Mouse (Mus musculus): ENCODE measurements around the gene Zfp609.
"Not testable (repeated sequence)": the region's sequence is repeated elsewhere in the genome, so short reads cannot be mapped to it uniquely, and the experiment has no call there.

Zfp609 gene

DNA sequence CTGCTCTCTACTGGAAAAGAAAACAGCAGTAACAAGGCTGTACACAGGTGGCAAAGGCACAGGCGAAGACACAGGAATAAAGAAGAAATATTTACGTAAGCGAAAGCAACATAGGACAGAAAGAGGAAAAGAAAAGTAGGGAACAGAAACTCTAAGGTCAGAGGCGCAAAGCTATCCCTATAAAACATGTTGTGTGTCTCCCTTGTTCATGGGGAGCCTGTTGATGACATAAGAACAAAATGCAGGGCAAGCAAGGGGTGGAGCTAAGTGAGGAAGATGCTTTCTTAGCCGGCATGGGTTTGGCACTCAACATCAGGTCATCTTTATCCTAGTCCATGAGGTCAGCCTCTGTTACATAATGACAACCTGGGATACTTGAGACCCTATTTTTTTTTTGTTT, 109.2 kb downstream of the Zfp609 start:
- no peak for DNase-seq (ENCODE audit: low read depth)

DNA sequence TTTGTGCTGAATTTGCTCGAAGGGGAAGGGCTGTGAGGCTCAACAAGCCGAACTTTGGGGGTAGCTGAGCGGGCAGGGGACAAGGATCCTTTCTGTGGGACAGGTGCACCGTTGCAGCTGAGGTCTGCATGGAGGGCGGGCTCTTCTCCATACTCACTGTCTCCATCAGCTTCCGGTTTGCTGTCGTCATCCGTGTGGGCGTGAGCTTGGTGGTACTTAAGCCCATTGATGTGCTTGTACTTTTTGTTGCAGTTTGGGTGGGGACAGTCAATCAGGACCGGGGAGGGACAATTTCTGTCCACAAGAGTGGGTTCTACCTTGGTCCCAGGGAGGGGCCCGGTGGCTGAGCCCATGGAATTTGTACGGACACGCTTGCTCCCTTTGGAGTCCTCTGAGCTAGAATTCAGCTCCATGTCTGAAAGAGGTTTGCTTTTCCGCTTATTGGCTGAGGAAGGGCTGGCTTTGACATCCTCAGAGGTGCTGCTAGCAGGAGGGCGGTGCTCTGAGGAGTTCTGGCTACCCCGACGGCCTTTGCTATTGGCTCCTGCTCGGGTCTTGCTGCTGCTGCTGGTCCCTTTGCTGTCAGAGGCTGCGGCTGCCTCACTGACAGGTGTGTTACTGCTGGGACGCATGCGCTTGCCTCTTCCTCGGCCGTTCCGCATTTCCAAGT, 123.3 kb downstream of the Zfp609 start:
- no peak for DNase-seq (ENCODE audit: low read depth)

DNA sequence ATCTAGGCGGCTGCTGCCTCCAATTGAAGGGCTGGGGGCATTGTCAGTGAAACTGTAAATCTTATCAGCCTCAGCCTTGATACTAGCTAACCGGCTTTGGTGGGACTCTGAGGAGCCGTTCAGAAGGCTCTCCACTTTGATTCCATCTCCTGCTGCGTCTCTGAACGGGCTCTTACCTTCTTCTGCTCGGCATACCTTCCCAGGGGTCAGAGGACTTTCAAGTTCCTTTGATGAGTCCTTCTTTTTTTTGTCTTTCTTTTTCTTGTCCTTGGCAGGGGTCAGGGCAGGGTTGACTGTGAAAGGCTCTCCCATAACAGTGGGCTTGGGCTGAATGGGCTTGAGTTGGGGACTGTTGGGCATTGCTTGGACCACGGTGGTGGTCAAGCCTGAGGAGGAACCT, 124.1 kb downstream of the Zfp609 start:
- DNase-seq (ENCODE audit: low read depth) = no peak

DNA sequence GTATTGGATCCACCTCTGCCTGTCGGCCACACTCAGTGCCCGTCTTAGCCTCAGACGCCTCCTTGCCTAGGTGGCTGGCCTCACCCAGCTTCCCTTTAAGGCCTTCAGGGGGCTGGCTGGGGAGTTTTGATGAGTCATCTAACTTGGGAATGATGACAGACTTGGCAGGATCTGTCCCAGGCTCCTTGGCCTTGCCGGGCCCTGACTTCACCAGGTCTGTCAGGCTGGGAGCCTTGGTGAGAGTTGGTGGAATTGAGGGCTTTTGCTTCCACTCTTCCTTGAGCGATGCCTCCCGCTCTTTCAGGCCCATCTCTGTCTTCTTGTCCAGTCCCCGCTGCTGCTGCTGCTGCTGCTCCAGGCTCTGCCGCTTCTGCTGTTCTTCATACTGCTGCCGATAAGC, 125.1 kb downstream of the Zfp609 start:
- no peak for DNase-seq (ENCODE audit: low read depth)

DNA sequence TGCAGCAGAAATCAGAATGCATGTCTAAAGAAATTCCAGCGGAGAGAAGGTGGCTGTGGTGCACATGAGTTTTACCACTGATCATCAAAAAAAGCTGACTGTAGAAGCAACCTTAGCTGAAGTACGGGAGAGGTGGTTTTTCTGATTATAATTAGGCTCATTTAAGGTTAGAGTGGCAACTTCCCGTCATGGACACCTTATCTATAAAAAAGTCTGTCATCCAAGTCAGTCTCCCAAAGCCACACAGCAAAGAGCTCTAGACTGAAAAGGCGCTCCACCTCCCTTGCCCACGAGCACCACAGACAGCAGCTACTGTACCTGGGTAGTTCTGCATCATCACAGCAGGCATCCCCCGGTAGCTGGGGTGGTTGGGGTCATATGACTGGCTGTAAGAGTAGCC, 126.9 kb downstream of the Zfp609 start:
- no peak for DNase-seq (ENCODE audit: low read depth)

DNA sequence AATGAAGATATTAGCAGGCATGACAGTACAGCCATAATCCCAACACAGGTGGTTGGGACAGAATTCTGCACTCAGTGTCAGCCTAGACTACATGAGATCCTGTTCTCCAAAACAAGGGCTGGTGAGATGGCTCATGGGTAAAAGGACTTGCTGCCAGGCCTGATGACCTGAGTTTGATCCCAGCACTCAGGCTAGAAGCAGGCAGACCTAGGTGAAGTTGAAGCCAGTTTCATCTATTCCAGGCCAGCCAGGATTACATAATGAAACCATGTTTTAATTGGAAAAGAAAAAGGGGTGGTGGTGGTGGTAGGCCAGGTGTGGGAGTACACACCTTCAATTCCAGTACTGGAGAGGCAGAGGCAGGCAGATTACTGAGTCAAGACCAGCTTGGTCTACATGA, 129.4 kb downstream of the Zfp609 start:
- no peak for DNase-seq (ENCODE audit: low read depth)

DNA sequence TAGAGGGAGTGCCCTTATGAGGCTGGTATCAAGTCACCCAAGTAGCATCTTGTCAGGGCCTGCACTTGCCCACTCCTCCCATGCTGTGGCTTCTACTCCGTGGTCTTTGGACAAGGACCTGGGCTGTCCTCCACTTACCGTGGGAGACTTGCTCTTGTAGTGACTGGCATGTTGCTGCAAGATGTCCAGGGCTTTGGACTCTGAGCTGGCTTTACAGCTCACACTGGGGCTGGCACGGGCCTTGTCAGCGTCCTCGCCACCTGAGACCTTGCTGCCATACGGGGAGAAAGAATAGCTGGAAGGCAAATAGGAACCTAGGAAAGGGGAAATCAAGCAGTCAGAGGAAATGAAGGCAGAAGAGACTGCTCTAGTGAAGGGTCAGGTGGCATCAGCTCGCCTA, 130.0 kb downstream of the Zfp609 start:
- no peak for DNase-seq (ENCODE audit: low read depth)

DNA sequence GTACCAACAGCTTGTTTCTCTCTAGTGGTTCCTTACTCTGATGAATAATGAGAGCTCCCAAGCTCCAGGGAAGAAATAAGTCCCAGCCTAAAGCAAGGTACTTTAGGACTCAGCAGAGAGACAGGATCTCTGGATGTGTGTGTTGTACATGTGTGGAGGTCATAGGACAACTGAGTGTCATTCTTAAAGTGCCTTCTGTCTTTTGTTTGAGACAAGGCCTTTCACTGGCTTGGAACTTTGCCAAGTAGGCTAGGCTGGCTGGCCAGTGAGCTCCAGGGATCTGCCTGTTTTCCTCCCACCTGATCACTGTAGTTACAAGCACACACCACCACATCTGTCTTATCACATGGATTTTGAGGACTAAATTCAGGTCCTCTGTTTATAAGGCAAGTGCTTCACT, 131.0 kb downstream of the Zfp609 start:
- DNase-seq (ENCODE audit: low read depth) = no peak

DNA sequence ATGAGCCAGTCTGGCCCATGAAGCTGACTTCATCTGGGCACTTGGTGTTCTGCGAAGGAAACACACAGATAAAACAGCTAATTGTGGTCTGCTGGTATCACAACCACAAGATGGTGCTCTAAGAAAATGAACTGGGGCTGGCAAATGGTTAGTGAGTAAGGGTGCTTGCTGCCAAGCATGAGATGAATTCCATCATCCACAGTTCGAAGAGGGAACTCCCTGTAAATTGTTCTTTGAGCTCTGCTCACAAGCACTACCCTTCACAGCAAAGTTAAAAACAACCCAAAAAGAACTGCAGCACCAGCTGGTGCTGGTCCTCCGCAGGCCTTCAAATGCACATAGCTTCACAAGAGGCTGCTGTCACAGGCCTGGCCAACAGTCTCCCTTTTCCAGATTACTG, 131.7 kb downstream of the Zfp609 start:
- DNase-seq (ENCODE audit: low read depth) = no peak

DNA sequence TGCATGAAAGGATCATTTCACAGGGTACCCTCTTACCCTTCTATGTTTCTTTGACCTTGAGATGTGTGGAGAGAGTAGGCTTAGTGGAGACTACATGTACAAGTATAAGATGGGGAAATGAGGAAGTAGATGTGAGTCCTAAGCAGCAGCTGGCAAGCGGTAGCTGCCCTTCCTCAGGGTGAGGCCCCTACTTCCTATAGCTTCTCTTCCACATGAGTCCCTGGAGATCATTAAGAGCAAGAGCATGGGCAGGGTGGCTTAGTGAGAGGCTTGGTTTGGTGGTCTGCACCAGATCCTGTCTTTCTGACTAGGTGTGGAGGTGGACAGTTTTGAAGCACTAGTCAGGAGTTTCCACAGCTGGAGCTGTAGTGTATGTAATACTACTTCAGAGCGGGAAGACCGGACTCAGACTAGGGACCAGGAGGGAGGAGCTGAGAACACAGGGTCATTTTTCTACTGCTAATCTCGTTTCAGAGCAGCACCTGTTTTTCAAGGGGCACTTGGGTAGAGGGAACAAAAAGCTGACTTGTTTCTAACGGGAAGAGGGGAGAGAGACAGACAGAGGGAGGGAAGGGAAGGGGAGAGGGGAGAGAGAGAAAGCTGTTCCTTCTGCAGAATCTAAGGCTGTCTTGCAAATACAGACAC, 134.3 kb downstream of the Zfp609 start:
- peak; percentile 40 for DNase-seq (ENCODE audit: low read depth)

DNA sequence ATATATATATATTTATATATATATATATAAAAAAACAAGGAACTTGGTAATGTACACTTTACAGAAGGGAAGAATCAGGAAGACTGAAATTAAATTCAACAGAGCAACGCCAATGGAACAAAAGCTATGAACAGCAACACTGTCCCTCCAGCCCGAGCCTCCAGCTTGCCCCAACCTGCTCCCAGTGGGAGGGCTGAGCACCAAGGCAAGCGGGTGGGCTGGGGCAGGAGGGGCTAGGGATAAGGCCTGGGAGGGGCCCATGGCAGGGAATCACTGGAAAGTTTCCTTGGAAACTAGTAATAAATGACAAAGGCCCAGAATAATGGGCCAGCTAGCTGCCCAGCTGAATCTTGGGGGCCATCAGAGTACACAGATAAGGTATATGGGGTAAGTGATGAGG, 134.9 kb downstream of the Zfp609 start:
- DNase-seq (ENCODE audit: low read depth) = no peak

DNA sequence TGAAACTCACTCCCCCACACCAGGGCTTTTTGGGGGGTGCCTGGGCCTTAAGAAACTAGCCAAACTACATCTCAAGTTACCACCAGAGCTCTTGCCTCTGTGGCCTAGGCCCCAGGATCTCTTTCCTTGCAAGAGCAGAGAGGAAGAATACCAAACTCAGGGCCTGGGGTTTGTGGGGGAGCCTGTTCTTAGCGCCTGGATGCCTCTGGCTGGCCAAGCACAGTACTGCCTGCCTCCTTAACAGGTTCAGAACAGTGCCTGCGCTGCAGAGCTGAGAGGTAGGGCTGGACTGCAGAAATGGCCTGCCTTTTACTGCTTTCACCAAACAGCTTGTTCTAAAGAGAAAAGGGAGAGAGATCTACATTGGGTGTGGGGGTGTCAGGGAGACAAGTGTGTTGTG, 137.5 kb downstream of the Zfp609 start:
- DNase-seq (ENCODE audit: low read depth) = not testable (repeated sequence)

DNA sequence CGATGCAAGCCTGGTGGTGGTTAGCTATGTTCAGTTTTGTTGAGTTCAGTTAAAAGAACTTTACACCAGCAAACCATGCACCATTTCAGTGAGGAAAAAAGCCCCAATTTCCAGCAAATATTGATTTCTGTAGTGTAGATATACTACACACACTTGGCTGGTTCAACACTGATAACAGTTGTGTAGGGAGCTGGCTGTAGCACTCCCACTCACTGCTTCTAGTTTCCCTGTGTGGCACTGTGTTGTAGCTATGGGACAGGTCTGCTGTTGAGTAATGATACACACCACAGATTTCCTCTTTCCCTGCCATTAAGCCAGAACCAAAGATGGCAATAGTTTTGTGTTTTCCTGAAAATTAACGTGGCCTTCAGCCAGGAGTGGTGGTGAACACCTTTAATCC, 142.7 kb downstream of the Zfp609 start:
- DNase-seq (ENCODE audit: low read depth) = no peak

DNA sequence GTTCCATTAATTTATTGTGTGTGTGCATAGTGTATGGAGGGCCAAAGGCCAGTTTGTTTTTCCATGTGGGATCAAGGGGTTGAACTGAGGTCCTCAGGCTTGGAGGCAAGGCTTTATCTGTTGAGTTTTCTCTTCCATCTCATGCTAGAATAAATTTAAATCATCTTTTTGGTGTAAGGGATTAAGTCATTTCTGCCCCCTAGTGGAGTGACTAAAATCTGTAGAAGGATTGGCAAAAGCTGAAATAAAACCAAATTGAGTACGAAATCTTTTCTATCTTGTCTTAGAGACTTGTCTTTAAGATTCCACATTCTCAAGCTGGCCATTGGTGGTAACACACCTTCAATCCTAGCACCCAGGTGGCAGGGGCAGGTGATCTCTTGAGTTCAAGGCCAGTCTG, 144.4 kb downstream of the Zfp609 start:
- no peak for DNase-seq (ENCODE audit: low read depth)

DNA sequence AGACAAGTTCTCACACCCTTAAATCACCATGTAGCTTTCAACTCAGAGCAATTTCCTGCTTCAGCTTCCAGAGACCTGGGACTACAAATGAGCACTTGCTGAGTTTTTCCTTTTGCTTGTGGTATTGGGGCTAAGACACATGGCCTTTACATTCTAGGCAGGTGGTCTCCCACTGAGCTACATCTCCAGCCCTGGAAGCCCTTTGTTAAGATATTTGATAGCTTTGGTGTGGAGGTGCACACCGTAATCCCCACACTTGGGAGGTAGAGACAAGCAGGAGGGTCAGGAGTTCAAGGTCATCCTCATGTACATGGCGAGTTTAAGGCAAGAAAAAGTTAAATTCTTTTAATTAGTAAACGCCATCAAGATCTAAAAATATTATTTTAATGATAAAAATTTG, 145.2 kb downstream of the Zfp609 start:
- DNase-seq (ENCODE audit: low read depth) = no peak

DNA sequence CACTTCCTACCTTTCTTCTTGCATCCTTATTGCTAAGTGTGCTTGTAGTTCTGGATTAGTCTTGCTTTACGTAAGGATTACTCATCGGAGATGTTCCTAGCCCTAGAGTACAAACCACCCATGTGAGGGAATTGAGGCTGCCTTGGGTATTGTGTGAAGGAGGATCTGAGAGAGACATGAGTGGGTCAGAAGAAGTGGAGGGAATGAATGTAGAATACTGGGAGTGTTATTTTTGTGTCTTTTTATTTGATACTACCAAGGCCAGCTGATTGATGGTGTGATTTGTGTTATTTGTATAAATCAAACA, 145.8 kb downstream of the Zfp609 start:
- DNase-seq (ENCODE audit: low read depth) = no peak

DNA sequence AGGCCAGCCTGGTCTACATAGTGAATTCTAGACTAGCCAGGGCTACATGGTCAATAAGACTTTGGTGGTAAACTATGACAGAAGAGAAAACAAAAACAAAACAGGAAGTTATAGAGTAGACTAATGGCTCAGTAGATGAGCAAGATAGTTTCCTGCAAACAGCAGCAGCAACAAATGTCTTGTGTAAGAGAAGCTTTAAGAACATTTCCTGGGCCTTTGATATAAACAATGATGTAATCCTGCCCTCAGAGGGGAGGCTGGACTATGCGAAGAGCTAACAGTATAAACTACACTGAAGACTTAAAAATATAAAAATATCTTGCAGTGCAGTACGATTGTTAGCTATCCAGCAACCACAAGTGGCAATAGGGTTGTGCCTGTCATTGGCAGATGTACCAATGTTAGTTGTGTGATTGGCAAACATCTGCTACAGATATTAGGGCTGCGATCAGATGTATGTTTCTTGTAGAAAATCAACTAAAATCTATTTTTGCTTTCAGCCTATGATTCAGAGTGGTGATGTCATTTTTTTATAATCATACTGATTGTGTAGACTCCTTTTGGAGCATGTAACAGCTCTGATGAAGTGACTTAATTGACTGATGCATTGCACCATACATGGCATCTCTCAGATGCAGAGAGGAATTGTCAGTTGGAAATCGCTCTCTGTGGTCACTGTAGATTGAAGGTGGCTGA, 146.3 kb downstream of the Zfp609 start:
- no peak for DNase-seq (ENCODE audit: low read depth)

DNA sequence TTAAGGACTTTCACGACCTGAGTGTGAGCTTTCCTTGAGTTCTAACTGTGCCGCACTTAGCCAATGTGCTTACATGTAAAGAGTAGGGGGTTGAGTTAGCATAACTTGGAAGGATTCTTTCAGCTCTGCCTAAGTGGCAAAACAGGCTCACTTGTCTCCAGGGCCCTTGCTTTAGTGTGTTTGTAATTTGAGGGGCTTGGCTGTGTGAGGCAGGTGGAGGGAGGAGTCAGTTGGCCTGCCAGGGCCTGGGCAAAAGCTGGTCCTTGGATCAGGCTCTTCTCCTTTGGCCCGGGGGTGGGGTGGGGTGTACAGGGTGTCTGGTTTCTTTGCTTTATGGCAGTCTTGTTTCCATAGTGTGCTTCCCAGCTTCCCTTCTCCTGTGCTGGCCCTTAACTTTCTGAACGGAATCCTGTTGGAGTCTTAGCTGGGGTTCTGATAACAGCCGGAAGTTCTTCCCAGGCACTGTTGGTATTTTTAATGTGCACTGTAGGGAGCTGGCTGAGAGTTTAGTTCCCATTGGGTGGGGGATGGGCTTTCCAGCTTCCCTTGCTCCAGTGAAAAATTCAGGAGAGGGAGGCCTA, 148.1 kb downstream of the Zfp609 start:
- DNase-seq (ENCODE audit: low read depth) = no peak

DNA sequence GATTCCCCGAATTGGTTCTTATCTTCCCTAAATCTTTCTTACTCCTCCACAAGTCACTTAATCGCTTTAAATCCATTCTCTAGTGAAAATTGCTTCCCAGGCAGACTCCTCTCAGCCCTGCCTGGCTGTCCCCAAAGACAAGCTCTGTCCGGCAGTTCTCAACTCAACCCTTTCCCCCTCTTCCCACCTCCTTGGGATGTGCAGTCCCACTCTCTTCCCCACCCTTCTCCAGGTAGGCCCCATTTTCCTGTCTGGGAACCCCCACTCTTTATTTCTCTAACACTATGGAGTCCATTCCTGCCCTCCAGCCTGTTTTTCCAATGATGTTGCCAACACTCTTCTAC, 150.3 kb downstream of the Zfp609 start:
- no peak for DNase-seq (ENCODE audit: low read depth)

DNA sequence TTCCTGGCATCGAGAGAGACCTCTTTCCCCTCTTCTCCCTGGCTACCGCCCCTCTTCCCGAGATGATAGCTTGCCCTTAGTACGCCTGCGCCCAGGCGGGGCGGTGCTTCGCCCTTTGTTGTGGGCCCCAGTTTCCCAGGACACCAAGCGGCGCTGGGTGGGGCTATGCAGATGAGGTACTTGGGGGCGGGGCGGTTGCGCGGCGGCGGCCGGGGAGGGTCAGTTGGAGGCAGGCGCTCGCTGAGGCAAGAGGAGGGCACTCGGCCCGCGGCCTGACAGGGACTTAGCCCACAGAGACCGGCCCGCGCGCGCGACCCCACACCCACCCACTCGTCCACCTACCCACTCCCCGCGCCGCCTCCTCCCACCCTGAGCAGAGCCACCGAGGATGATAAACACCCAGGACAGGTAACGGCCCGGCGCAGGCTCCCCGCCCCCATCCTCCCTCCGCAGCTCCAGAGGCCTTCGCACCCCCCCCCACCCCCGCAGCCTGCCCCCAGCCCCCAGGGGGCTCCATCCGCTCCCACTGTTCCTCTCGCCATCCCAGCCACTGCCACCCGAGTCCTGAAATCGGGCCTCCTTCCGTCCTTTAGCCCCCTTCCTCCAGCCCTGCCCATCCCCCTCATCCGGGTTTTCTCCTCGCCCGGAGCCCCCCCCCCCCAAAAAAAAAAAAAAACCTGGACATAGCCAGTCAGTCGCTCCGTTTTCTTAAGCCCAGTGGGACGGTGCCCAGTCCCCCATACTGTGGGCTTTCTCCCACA, 150.8 kb downstream of the Zfp609 start:
- DNase-seq (ENCODE audit: low read depth) = peak; percentile 89

DNA sequence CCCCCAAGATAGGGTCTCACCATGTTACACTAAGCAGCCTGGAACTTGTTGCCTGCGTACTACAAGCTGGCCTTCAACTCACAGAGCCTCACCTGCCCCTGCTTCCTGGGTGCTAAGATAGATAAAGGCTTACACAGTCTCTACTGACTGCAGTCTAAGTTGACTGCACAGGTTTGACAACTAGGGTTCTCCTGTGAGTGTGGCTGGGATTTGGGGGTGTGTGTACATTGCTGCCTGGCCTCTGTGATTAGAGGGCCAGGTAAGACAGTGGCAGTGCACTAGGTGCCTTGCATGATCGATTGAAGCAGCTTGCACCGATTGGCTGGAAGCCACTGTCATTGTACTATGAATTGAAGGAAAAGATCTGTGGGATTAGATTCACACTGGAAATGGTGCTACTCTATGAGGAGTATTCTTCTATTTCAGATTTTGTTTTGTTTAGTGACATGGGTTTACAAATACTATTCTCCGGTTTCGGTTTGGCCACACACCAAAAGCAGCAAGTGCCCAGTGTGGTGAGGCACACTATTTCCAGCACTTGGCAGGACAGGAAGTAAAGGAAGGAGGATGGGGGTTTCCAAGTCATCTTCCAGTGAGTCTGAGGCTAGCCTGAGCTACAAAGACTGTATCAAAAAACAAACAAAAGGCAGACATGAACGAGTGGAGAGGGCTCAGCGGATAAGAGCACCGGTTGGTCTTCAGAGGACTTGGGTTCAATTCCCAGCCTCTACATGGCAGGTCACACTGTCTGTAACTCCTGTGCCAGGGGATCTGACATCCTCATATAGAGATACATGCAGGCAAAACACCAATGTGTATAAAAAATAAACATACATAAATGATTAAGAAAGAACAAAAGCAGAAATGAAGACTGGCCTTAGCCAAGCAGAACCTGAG, 151.7 kb downstream of the Zfp609 start:
- no peak for DNase-seq (ENCODE audit: low read depth)

DNA sequence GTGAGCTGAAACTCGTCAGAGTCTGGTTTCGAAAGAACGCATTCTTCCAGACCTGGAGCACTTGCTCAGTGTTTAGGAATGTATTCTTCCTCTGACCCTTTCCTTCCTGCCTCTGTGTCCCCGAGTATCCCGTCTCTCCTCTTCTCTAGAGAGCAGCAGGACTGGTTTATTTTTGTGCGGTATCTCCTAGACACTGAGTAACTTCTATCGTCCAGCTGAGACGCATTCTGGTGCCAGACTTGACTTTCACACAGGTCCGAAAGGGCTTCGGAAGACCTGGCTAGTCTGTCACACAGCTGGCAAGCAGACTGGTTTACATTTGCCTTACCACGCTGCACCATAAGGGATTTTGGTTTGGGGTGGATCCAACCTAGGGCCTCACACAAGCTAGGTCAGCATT, 154.4 kb downstream of the Zfp609 start:
- no peak for DNase-seq (ENCODE audit: low read depth)

Measured in c-Kit-positive CD71-negative TER-119-negative erythroid progenitor cells, embryonic 14.5 days (primary cell).